Mouse (Mus musculus): ENCODE measurements around the gene Rpusd2. TPM values are rescaled to one million over a fixed set of nuclear protein-coding genes. Genes with fewer than 3 reads are reported as not detected.

Rpusd2 gene
- total RNA-seq (2023) = 1 to 10 TPM; 3.0 to 3.6 TPM

GRCm38 (mm10) chr2:119034656-119035396 is at the start of gene Rpusd2:
Gene Rpusd2, plus strand, starts transcription at chr2:119034790.

GRCm38 (mm10) chr2:119028941-119029551 is 5.5 kb upstream of the Rpusd2 start, which contains the start of gene Ccdc32:
Gene Ccdc32, minus strand, starts transcription at chr2:119029393.

GRCm38 (mm10) chr2:119046649-119047611 is 12.3 kb downstream of the Rpusd2 start, which contains the start of gene Knl1:
Gene Knl1, plus strand, starts transcription at chr2:119047119.

Other genes starting within 250 kb of the Rpusd2 start
- 10 to 100 TPM; 42.2 to 53.8 TPM for gene Knstrn, start 220.8 kb upstream of the Rpusd2 start, total RNA-seq (2023)
- 10 to 100 TPM; 31.4 to 36.0 TPM for gene Ivd, start 172.8 kb upstream of the Rpusd2 start, total RNA-seq (2023)
- 10 to 100 TPM in 1 of 2 experiments, 1 to 10 TPM in 1; 8.3 to 10.1 TPM for gene Bahd1, start 134.4 kb upstream of the Rpusd2 start, total RNA-seq (2023)
- gene Chst14, start 108.3 kb upstream of the Rpusd2 start, total RNA-seq (2023) = 1 to 10 TPM; 3.4 to 4.7 TPM
- 1 to 10 TPM; 6.5 to 8.6 TPM for gene Ccdc32, start 5.4 kb upstream of the Rpusd2 start, total RNA-seq (2023)
- gene Knl1, start 12.3 kb downstream of the Rpusd2 start, total RNA-seq (2023) = 10 to 100 TPM; 27.6 to 28.1 TPM
- 10 to 100 TPM; 17.5 to 20.2 TPM for gene Rad51, start 78.0 kb downstream of the Rpusd2 start, total RNA-seq (2023)
- 10 to 100 TPM; 14.0 to 15.0 TPM for gene Rmdn3, start 122.2 kb downstream of the Rpusd2 start, total RNA-seq (2023)
- gene Gchfr, start 133.0 kb downstream of the Rpusd2 start, total RNA-seq (2023) = not detected
- under 1 TPM; 0.11 to 0.20 TPM for gene Gm14137, start 139.7 kb downstream of the Rpusd2 start, total RNA-seq (2023)
- gene Zfyve19, start 173.8 kb downstream of the Rpusd2 start, total RNA-seq (2023) = 10 to 100 TPM; 18.0 to 23.8 TPM
- 10 to 100 TPM; 12.1 to 12.9 TPM for gene Dnajc17, start 174.0 kb downstream of the Rpusd2 start, total RNA-seq (2023)
- not detected for gene Ppp1r14d, start 195.1 kb downstream of the Rpusd2 start, total RNA-seq (2023)
- not detected for gene Spint1, start 202.6 kb downstream of the Rpusd2 start, total RNA-seq (2023)
- gene Rhov, start 236.5 kb downstream of the Rpusd2 start, total RNA-seq (2023) = 10 to 100 TPM; 10.1 to 10.3 TPM